Mouse (Mus musculus) CH12F3 (cell line): ENCODE data around the gene Vmn1r227.

Source experiments
- in situ Hi-C: fragments of 300-500 bp; cut with MboI; formaldehyde crosslinking; loops from 2 replicates; pipeline ENCODE4 v1.14.3; 2020; ENCODE audit warnings: low sequenced_read_pairs

Vmn1r227 gene

DNA sequence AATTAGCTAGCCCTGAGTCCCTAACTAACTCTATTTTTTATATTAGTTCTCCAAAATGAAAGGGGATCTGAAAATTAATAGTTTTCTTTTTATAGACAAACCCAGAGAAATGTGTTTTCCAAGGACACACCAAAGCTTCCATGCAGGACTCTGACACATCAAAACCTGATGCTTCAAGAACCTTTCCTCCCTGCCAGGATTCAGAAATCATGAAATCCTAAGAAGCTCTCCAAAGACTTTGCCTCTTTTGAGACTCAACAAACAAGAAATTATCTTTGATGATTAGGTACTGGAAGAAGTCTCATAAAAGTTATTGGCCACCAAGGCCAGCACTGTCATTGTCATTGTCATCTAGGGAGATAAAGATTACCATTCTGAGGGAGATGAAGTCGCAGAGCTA, at the start of gene Vmn1r227:
Gene Vmn1r227, plus strand, starts transcription at position 301 of the 400 bp plus-strand sequence.
- in situ Hi-C loops = no loop called here

DNA sequence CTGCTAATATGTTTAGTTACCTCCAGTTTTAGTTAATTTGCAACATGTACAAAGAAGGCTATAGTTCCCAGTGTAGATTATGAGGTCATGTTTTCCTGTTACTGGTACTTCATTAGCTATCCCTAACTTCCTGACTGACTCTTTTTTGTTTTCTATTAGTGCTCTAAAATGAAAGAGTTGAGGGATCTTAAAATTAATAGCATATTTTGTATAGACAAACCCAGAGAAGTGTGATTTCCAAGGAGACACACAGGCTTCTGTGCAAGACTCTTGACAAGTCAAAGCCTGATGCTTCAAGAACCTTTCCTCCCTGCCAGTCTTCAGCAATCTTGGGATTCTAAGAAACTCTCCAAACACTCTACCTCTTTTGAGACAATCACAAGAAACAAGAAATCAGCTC, 47.1 kb upstream of the Vmn1r227 start, which contains the start of gene Vmn1r226:
Gene Vmn1r226, plus strand, starts transcription at position 301 of the 400 bp plus-strand sequence.
- in situ Hi-C loops = no loop called here

GRCm38 (mm10) chr17:20786057-20786456, 56.4 kb downstream of the Vmn1r227 start, which contains the start of gene Vmn1r228:
Gene Vmn1r228, minus strand, starts transcription at chr17:20786157.
- in situ Hi-C loops = no loop called here
